Comparison of ENCODE assay signal across 8 mouse cellular contexts in genomic region chr6:87706246-87706645, GRCm38 (mm10). TPM values are rescaled to one million over a fixed set of nuclear protein-coding genes. Genes with fewer than 3 reads are reported as not detected.
A peak's percentile ranks its signal among the peaks of the same experiment; 100 is the strongest.
DNase-seq lines count a peak whose midpoint lies in the region; ATAC-seq lines count a peak whose summit lies in the region.

No protein-coding gene starts in this region.

- peak; percentile 4 to 38 for DNase-seq in heart, adult 18-20 months
- DNase-seq in thymus, postnatal 0 days (ENCODE audit: low spot score) = peak; percentile 27
- DNase-seq in thymus, postnatal 36 days = no peak
- peak; percentile 35 for DNase-seq in splenic B cell, adult 2 months (ENCODE audit: low read depth, low spot score)
- DNase-seq in right cerebral cortex, postnatal 36 days (ENCODE audit: low spot score in 2 of 2) = no peak

- no peak overlapping the region for H3K9ac ChIP-seq in heart, embryonic 12.5 days

- no peak overlapping the region for H3K4me2 ChIP-seq in heart, embryonic 12.5 days

- H3K36me3 ChIP-seq in heart, embryonic 12.5 days = no peaks in the 10 kb centered on the region
- H3K36me3 ChIP-seq in splenic B cell, adult 2 months (ENCODE audit: control insufficient read depth, insufficient read depth, low read length, poor library complexity, severe bottlenecking) = no peaks in the 10 kb centered on the region

- H3K9me3 ChIP-seq in heart, embryonic 12.5 days (replicated peaks) = no peaks in the 10 kb centered on the region

- no peak for ATAC-seq in heart, embryonic 12.5 days (ENCODE audit: insufficient number of reproducible peaks, low FRiP score)
- peak; percentile 56 for ATAC-seq in common myeloid progenitor, adult 5-6 weeks (replicated peaks; ENCODE audit: low read depth, poor library complexity, severe bottlenecking)
- no peak for ATAC-seq in monocyte, adult 5-6 weeks (replicated peaks; ENCODE audit: insufficient number of reproducible peaks, low FRiP score, low TSS enrichment, poor library complexity, severe bottlenecking)

- H3K27ac ChIP-seq in heart, embryonic 12.5 days (ENCODE audit: poor library complexity, severe bottlenecking) = no peak overlapping the region

- H3K27me3 ChIP-seq in heart, embryonic 12.5 days (replicated peaks) = 0 out of 2 replicates have a peak, but pooled peaks cover 4% of the 10 kb centered on the region
- H3K27me3 ChIP-seq in splenic B cell, adult 2 months (ENCODE audit: control insufficient read depth, insufficient read depth, low read length, poor library complexity, severe bottlenecking) = no peaks in the 10 kb centered on the region

- no peaks in the 10 kb centered on the region for H3K4me1 ChIP-seq in heart, embryonic 12.5 days (replicated peaks)

- H3K4me3 ChIP-seq in heart, embryonic 12.5 days = no peak overlapping the region

- WGBS in heart, embryonic 12.5 days = 42% methylated on average over 3 of the region's 3 CpGs

RNA-seq across cellular contexts. Expression of gene Efcc1, which starts 24.4 kb away (rescaled TPM):
- total RNA-seq in heart, adult 18-20 months (2021) = 1 to 10 TPM in 1 of 2 experiments, under 1 TPM in 1; 0.94 to 1.3 TPM
- polyA plus RNA-seq in heart, embryonic 12.5 days (2016; fragmentation: Nextera tagmentation; extraction: Ambion mirVana) = 0.46 and 0.73 TPM in 2 replicates
- polyA plus RNA-seq in thymus, postnatal 0 days (2015; fragmentation: Nextera tagmentation; extraction: Ambion mirVana) = 0.18 and 0.26 TPM in 2 replicates
- 5.4 and 9.5 TPM in 2 replicates for total RNA-seq in common myeloid progenitor, adult 5-6 weeks (2017)
- not detected in 3 replicates for total RNA-seq in monocyte, adult 5-6 weeks (2017)

RNA-seq across cellular contexts. Expression of gene Aplf, which starts 34.3 kb away (rescaled TPM):
- total RNA-seq in heart, adult 18-20 months (2021) = 1 to 10 TPM; 2.2 to 3.0 TPM
- 9.2 and 10.4 TPM in 2 replicates for polyA plus RNA-seq in heart, embryonic 12.5 days (2016; fragmentation: Nextera tagmentation; extraction: Ambion mirVana)
- 16.8 and 17.4 TPM in 2 replicates for polyA plus RNA-seq in thymus, postnatal 0 days (2015; fragmentation: Nextera tagmentation; extraction: Ambion mirVana)
- 36.5 and 42.4 TPM in 2 replicates for total RNA-seq in common myeloid progenitor, adult 5-6 weeks (2017)
- 5.2 to 12.7 TPM (median 8.7 TPM) in 3 replicates for total RNA-seq in monocyte, adult 5-6 weeks (2017)

Comparison
In these comparisons a context has a peak if more than half of its experiments do, and no peak if none do; other contexts are left out.
1. DNase-seq: peak in heart, adult 18-20 months (2 of 2), thymus, postnatal 0 days (single experiment) and splenic B cell, adult 2 months (single experiment); none in thymus, postnatal 36 days (0 of 2) and right cerebral cortex, postnatal 36 days (0 of 2).